Mouse (Mus musculus): ENCODE data around the gene Ddn.
"Not testable (repeated sequence)": the region's sequence is repeated elsewhere in the genome, so short reads cannot be mapped to it uniquely, and the experiment has no call there.

Ddn gene

DNA sequence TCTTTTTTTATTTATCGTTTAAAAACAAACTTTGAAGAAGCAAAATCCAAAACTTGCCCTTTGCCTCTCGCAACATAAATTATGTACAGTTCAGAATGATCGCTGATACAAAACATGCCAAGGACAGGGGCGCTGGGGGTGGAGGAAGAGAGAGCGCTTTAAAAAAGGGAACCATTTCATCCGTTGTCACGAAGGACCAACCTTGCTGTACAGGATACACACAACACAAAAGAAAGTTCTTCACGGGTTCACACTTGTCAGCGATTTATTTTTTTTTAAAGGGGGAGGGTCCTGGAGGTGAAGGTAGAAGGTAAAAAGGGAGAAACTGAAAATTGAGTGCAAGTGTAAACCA lies 22.4 kb upstream of the Ddn start:
- no peak for DNase-seq (ENCODE audit: low spot score)

DNA sequence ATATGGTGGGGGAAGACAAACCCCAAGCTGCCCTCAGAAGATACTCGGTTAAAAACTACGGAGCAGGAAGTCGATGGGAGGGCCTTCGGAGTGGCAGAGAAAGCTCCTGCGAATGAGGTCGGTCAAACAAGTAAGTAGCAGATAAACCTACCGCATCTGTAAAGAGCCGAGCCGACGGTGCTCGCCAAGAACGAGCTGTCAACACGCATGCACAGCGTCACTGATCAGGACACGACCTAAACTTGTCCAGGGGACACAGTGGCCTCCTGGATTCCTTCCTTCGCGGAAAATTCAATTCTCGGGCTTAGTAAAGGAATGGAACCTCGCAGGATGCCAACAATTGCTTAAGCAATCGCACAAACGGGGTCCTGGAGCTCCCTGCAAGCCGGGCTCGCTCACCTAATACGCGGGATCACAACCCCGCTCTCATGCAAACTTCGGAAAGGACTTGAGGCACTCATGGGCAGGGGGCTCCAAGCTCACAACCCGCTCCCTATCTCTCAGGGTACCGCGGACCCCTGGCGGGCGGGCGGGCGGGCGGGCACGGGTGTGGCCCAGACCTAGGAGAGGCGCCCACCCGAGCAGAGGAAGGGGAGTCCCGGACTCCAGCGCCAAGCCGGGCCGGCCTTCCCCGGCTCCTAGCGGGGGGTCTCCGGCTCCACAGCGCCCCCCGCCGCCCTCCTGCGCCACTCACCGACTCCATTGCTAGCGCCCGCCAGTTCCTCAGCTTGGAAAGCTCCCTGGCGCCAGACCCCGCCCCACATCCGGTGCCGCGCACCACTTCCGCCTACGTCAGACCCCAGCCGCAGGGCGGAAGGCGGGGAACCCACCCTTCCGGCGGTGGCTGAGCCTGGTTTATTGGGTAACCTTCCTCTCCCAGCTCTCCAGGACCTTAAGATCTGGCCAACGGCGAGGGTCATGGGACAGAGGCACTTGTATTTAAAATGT lies 21.7 kb upstream of the Ddn start, which contains the start of gene Prkag1:
Gene Prkag1, minus strand, starts transcription at position 786 of the 948 bp plus-strand sequence.
- DNase-seq (ENCODE audit: low spot score), result peak; percentile 91

DNA sequence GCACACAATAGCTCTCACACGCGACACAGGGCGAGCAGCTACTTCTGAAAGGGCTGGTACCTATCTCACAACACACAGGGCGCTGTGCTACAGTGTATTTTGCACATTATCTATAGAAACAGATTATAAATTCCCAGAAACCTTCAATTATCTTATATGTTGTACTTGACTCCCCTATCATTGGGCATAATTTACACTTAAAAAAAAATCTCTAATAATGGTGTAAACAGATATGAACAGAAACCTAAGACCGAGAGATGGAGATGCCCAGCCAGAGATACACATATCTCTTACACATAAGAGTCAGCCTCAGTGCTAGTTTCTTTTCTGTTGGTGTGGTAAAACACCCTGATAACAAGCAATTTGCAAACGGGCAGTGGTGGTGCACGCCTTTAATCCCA lies 18.3 kb upstream of the Ddn start:
- no peak for DNase-seq (ENCODE audit: low spot score)

- DNase-seq (ENCODE audit: low spot score), result no peak
These were observed 14.1 kb upstream of the Ddn start for GRCm38 (mm10) chr15:98823434-98823833.

- no peak for DNase-seq (ENCODE audit: low spot score)
These were observed 12.9 kb upstream of the Ddn start for GRCm38 (mm10) chr15:98822147-98822546.

- DNase-seq (ENCODE audit: low spot score), result no peak
These were observed 12.1 kb upstream of the Ddn start for GRCm38 (mm10) chr15:98821403-98821802.

- DNase-seq (ENCODE audit: low spot score), result no peak
These were observed 11.6 kb upstream of the Ddn start for GRCm38 (mm10) chr15:98820937-98821336.

DNA sequence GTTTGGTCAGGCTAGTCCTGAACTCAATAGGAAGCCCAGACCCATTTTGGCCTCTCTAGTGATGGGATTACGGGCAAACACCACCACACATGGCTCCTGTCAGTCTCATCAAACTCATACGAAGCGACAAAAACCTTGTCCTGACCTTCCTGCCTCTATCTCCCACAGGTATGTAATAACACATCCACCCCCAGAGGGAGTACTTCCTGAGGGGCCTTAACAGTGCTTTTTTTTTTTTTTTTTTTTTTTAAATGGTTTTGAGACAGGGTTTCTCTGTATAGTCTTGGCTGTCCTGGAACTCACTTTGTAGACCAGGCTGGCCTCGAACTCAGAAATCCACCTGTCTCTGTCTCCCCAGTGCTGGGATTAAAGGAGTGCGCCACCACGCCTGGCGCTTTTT lies 8.9 kb upstream of the Ddn start:
- no peak for DNase-seq (ENCODE audit: low spot score)

GRCm38 (mm10) chr15:98812741-98813424 lies 3.6 kb upstream of the Ddn start:
- DNase-seq (ENCODE audit: low spot score), result no peak

- not testable (repeated sequence) for DNase-seq (ENCODE audit: low spot score)
These were observed 922 bp upstream of the Ddn start for GRCm38 (mm10) chr15:98810212-98810611.

- DNase-seq (ENCODE audit: low spot score), result no peak
These were observed 597 bp downstream of the Ddn start for GRCm38 (mm10) chr15:98808651-98809134.

GRCm38 (mm10) chr15:98807895-98808650 lies 1.2 kb downstream of the Ddn start:
- DNase-seq (ENCODE audit: low spot score), result no peak

DNA sequence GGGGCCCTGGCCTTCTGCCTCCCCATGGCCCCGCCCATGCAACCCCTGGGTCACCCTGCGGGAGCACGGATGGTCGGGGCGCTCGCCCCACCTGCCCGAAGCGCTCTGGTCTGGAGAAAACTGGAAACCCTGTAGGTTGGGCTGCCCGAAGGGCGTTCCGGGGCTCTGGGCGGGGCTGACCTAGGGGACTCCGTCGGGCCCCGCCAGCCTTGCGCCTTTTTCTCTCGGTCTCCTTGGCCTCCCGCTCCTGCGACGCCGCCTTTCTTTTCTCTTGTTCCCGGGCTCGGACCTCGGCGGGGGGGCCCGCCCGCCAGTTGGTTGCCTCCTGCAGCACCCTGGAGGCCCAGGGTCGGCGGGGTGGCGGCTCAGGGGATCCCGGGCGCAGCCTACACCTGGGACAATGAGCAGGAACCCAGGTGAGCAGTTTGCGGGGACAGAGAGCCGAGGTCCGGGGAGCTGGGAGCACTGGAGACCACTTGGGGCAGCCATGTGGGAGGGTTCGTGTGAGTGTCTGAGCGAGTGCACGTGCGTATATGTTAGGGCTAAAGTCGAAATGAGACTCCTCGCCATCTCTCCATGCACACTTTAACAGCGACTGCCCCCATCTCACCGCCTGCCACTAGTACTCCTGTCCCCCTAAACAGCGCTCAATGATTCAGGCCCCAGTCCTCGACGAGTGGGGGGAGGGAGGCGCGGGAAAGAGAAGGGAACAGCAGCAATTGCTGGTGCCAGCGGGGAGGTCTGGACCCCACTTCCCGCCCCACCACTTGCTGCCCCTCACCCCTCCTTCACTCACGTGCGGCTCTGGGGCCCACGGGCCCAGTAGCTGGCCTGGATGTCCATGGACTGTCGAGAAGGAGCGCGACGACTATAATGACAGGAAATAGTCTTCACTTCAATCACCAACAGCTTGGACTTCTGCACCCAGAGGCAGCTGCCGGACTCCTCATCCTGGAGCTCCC lies 2.2 kb downstream of the Ddn start:
- no peak for DNase-seq (ENCODE audit: low spot score)

GRCm38 (mm10) chr15:98806071-98806808 lies 3.0 kb downstream of the Ddn start:
- no peak for DNase-seq (ENCODE audit: low spot score)

GRCm38 (mm10) chr15:98805324-98806040 lies 3.8 kb downstream of the Ddn start:
- DNase-seq (ENCODE audit: low spot score), result peak; percentile 54

- DNase-seq (ENCODE audit: low spot score), result peak; percentile 65
These were observed 5.2 kb downstream of the Ddn start for GRCm38 (mm10) chr15:98804054-98804453.

DNA sequence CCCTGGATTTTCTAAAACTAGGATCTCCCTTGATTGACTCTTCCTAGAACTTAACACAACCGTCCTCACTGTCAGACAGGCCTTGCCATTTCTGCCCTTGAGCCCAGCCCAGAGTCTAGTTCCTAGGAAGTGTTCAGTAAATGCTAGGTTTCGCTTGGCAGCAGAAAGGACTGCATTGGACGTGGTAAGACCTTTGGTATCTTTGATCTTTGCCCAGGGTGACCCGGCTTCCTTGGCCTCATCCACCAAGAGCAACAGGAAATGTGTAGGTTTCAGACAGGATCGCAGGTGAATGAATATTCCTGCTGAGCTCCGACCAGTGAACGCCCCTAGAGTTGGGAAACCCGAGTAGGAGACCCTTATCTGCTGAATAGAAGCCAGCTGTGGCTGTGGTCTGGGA lies 6.4 kb downstream of the Ddn start:
- no peak for DNase-seq (ENCODE audit: low spot score)

DNA sequence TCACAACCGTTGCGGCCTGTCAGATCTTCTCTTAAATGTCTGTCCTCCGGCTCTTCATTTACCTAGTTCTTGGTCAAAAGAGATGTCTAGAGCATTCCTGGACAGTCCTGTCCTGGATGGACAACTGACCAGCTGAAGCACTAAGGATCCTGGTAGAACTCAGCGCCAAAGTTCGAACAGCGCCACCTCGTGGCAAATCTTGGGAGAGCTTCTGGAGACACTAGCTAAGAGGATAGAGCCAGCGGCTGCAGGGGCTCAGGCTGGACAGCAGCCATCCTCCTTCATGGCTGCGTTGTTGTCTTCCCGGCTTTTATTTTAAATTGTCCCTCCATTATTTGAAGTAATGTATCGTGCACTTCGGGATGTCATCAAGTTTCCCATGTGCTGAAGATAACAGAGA lies 9.9 kb downstream of the Ddn start:
- peak; percentile 72 for DNase-seq (ENCODE audit: low spot score)

DNA sequence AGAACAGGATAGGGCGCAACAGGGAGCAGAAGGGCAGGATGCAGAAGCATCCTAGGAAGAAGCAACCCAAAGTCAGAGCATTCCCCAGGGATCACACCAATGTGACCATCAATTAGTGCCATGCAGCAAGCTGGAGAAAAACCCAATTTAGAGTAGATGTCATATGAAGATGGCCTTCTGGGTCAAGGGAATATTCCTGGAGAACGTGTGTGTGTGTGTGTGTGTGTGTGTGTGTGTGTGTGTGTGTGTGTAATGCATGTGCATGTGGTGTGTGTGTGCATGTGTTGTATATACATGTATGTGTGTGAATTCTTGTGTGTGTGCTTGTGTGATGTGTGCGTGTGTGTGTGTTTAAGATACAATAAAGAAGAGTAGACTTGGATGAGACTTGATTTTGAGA lies 10.4 kb downstream of the Ddn start:
- no peak for DNase-seq (ENCODE audit: low spot score)

All from ovary, postnatal 10 days (tissue).